Mouse (Mus musculus): ENCODE data around the gene Plcd4. TPM values are rescaled to one million over a fixed set of nuclear protein-coding genes. Genes with fewer than 3 reads are reported as not detected.

Plcd4 gene
- polyA plus RNA-seq, 1 experiment from 2014 or later = 1.2 TPM

Small RNA genes within 50 kb of the gene (microRNA-seq; reads per million reads assigned to microRNA genes)
- not detected for gene Gm25035

Other genes with a start within 250 kb of the Plcd4 start
- gene Tmbim1, start 237.3 kb upstream of the Plcd4 start, polyA plus RNA-seq (2016; fragmentation: Nextera tagmentation; extraction: Ambion mirVana) = 11.7 and 13.4 TPM in 2 replicates
- gene Catip, start 180.8 kb upstream of the Plcd4 start, polyA plus RNA-seq (2016; fragmentation: Nextera tagmentation; extraction: Ambion mirVana) = 1.4 and 1.5 TPM in 2 replicates
- gene Slc11a1, start 167.7 kb upstream of the Plcd4 start, polyA plus RNA-seq (2016; fragmentation: Nextera tagmentation; extraction: Ambion mirVana) = 2.0 and 2.2 TPM in 2 replicates
- gene Ctdsp1, start 151.4 kb upstream of the Plcd4 start, polyA plus RNA-seq (2016; fragmentation: Nextera tagmentation; extraction: Ambion mirVana) = 38.8 and 39.2 TPM in 2 replicates
- 0.09 and 0.14 TPM in 2 replicates for gene Vil1, start 133.5 kb upstream of the Plcd4 start, polyA plus RNA-seq (2016; fragmentation: Nextera tagmentation; extraction: Ambion mirVana)
- 61.4 and 61.9 TPM in 2 replicates for gene Cnot9, start 36.8 kb upstream of the Plcd4 start, polyA plus RNA-seq (2016; fragmentation: Nextera tagmentation; extraction: Ambion mirVana)
- gene Usp37, start 1.4 kb downstream of the Plcd4 start, polyA plus RNA-seq (2016; fragmentation: Nextera tagmentation; extraction: Ambion mirVana) = 35.3 and 38.5 TPM in 2 replicates
- 10.1 and 12.1 TPM in 2 replicates for gene Zfp142, start 45.4 kb downstream of the Plcd4 start, polyA plus RNA-seq (2016; fragmentation: Nextera tagmentation; extraction: Ambion mirVana)
- 15.3 and 16.8 TPM in 2 replicates for gene Bcs1l, start 45.4 kb downstream of the Plcd4 start, polyA plus RNA-seq (2016; fragmentation: Nextera tagmentation; extraction: Ambion mirVana)
- 35.2 and 35.8 TPM in 2 replicates for gene Rnf25, start 58.5 kb downstream of the Plcd4 start, polyA plus RNA-seq (2016; fragmentation: Nextera tagmentation; extraction: Ambion mirVana)
- 21.3 and 34.3 TPM in 2 replicates for gene Stk36, start 58.6 kb downstream of the Plcd4 start, polyA plus RNA-seq (2016; fragmentation: Nextera tagmentation; extraction: Ambion mirVana)
- 27.1 and 36.5 TPM in 2 replicates for gene Ttll4, start 118.9 kb downstream of the Plcd4 start, polyA plus RNA-seq (2016; fragmentation: Nextera tagmentation; extraction: Ambion mirVana)
- gene Cyp27a1, start 170.7 kb downstream of the Plcd4 start, polyA plus RNA-seq (2016; fragmentation: Nextera tagmentation; extraction: Ambion mirVana) = 3.2 and 4.6 TPM in 2 replicates
- 0.21 and 0.38 TPM in 2 replicates for gene Prkag3, start 206.3 kb downstream of the Plcd4 start, polyA plus RNA-seq (2016; fragmentation: Nextera tagmentation; extraction: Ambion mirVana)
- gene Wnt6, start 229.0 kb downstream of the Plcd4 start, polyA plus RNA-seq (2016; fragmentation: Nextera tagmentation; extraction: Ambion mirVana) = 9.6 and 11.4 TPM in 2 replicates
- 1.2 and 2.3 TPM in 2 replicates for gene Wnt10a, start 248.6 kb downstream of the Plcd4 start, polyA plus RNA-seq (2016; fragmentation: Nextera tagmentation; extraction: Ambion mirVana)